8 mouse cellular contexts compared by ENCODE assay signal in the genomic region with DNA sequence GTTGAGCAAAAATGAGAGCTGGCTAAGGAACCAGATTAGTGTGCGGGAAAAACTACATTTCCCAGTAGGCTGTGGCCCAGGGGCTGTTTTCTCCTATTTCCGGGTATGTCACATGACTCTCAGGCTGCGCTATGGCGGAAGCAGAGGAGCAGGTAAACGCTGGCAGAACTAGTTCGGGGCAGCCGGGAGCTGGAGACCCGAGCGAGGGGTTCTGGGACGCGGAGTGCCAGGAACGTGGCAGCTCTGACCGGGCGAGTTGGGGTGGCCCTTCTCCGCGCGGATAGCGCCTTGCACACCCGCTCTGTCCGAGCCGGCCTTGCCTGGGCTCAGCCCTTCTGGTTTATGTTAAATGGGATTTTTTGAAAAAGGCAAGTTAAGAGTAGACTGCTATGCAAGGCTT. TPM values are rescaled to one million over a fixed set of nuclear protein-coding genes. Genes with fewer than 3 reads are reported as not detected.
DNase-seq lines count a peak whose midpoint lies in the region; ATAC-seq and TF ChIP-seq lines count a peak whose summit lies in the region.

A gene (plus strand): TSS at position 102 of the 400 bp plus-strand sequence.

- 1% methylated on average over 21 of the region's 21 CpGs for WGBS in forebrain, embryonic 15.5 days
- under 1% methylated on average over 21 of the region's 21 CpGs for WGBS in lung, adult 2 months

- H3K27me3 ChIP-seq in forebrain, embryonic 15.5 days, result no peaks in the 10 kb centered on the region

- in situ Hi-C loops in ES-E14 (cut with MboI; ENCODE audit: low sequenced_read_pairs in 2 of 2, unreplicated experiment in 2 of 2), result no loop called here

- peak within 1 kb of the TSS; percentile 79 to 92 for H3K4me3 ChIP-seq in ES-E14 (ENCODE audit: insufficient read depth in 1 of 2, low read depth in 1 of 2, low read length in 2 of 2, poor library complexity in 1 of 2, severe bottlenecking in 1 of 2)
- peak within 1 kb of the TSS; percentile 76 for H3K4me3 ChIP-seq in forebrain, embryonic 15.5 days
- H3K4me3 ChIP-seq in lung, adult 2 months (replicated peaks; ENCODE audit: extremely low read depth, low read depth, low read length), result peak within 1 kb of the TSS; percentile 99

- peaks cover 0 to 2% of the 10 kb centered on the region in 2 experiments; a peak in 1 of 4 replicates for H3K4me1 ChIP-seq in ES-E14 (ENCODE audit: control insufficient read depth in 2 of 2, insufficient read depth in 2 of 2, low read length in 2 of 2, poor library complexity in 1 of 2)
- H3K4me1 ChIP-seq in forebrain, embryonic 15.5 days, result peaks cover 10% of the 10 kb centered on the region
- peaks cover 3% of the 10 kb centered on the region for H3K4me1 ChIP-seq in lung, adult 2 months (ENCODE audit: control insufficient read depth, insufficient read depth, low read length)

- H3K4me2 ChIP-seq in forebrain, embryonic 15.5 days (replicated peaks), result peak within 1 kb of the TSS; percentile 52

- ATAC-seq in forebrain, embryonic 15.5 days (replicated peaks), result peak; percentile 100
- ATAC-seq in neutrophil, adult 5-6 weeks (ENCODE audit: extremely low read depth, insufficient number of reproducible peaks, low FRiP score, poor library complexity, severe bottlenecking), result peak; percentile 99

- 0 out of 2 replicates have a peak within 1 kb of the TSS, but pooled peaks have one; percentile 9 for H3K27ac ChIP-seq in ES-E14 (ENCODE audit: insufficient read depth, low read depth, low read length, poor library complexity, severe bottlenecking)
- peak within 1 kb of the TSS; percentile 66 for H3K27ac ChIP-seq in forebrain, embryonic 15.5 days (replicated peaks)

- peak; percentile 54; the same call in 1 of the 2 replicates for TF ChIP-seq POLR2A in lung, adult 2 months (IDR thresholded peaks at IDR 0.05; ENCODE audit: borderline replicate concordance, extremely low read depth, low read depth, low read length)

- no peaks in the 10 kb centered on the region for H3K36me3 ChIP-seq in ES-E14 (ENCODE audit: control insufficient read depth, insufficient read depth, low read length, poor library complexity, severe bottlenecking)
- H3K36me3 ChIP-seq in forebrain, embryonic 15.5 days, result no peaks in the 10 kb centered on the region

- TF ChIP-seq CTCF in lung, adult 2 months (IDR thresholded peaks at IDR 0.05; ENCODE audit: insufficient read depth, low read length), result no peak

- no peaks in the 10 kb centered on the region for H3K9me3 ChIP-seq in ES-E14 (ENCODE audit: control insufficient read depth, insufficient read depth, low read depth, low read length)
- H3K9me3 ChIP-seq in forebrain, embryonic 15.5 days, result no peaks in the 10 kb centered on the region

- H3K9ac ChIP-seq in ES-E14 (ENCODE audit: insufficient read depth, low read depth, low read length, poor library complexity, severe bottlenecking), result peak within 1 kb of the TSS; percentile 89
- H3K9ac ChIP-seq in forebrain, embryonic 15.5 days (replicated peaks), result peak within 1 kb of the TSS; percentile 91

- peak; percentile 67 for DNase-seq in ES-E14 (ENCODE audit: low read depth, low spot score)
- DNase-seq in cerebellum, adult 11-12 months, result peak; percentile 80
- DNase-seq in heart, postnatal 25 days (ENCODE audit: low spot score), result peak; percentile 48
- DNase-seq in layer of hippocampus, adult 18-20 months (ENCODE audit: low spot score in 2 of 2), result peak; percentile 79 to 92
- DNase-seq in lung, adult 2 months, result peak; percentile 69
- DNase-seq in thymus, adult 18-20 months, result peak; percentile 73 to 76

- intact Hi-C loops in heart, postnatal 25 days (cut with DNase I), result no loop called here

TF ChIP-seq in ES-E14, 5 proteins besides CTCF, POLR2A, EP300 and RAD21:
- no peak for TF ChIP-seq ZC3H11A (IDR thresholded peaks at IDR 0.05; ENCODE audit: borderline replicate concordance, low read depth, low read length)
- TF ChIP-seq HCFC1 (IDR thresholded peaks at IDR 0.05; ENCODE audit: borderline replicate concordance, insufficient read depth, low read length), result peak; percentile 98
- TF ChIP-seq ZNF384 (IDR thresholded peaks at IDR 0.05; ENCODE audit: low read depth, low read length), result no peak
- TF ChIP-seq CHD2 (IDR thresholded peaks at IDR 0.05; ENCODE audit: low read depth, low read length), result no peak
- no peak for TF ChIP-seq MAFK (IDR thresholded peaks at IDR 0.05; ENCODE audit: insufficient read depth, low read depth, low read length)

RNA-seq across cellular contexts. Expression of the gene that starts here (rescaled TPM):
- total RNA-seq in ES-E14 (2012; rRNA removed), result 52.4 and 53.8 TPM in 2 replicates
- 121 and 126 TPM in 2 replicates for polyA plus RNA-seq in forebrain, embryonic 15.5 days (2015; fragmentation: Nextera tagmentation; extraction: Ambion mirVana)
- total RNA-seq in heart, postnatal 25 days (2021), result 10 to 100 TPM; 29.7 to 32.5 TPM
- total RNA-seq in layer of hippocampus, adult 18-20 months (2021), result 100 to 1,000 TPM; 152 to 154 TPM
- 10.7 and 16.1 TPM in 2 replicates for polyA plus RNA-seq in lung, adult 2 months (2012; rRNA removed)
- 63.0 and 69.6 TPM in 2 replicates for total RNA-seq in neutrophil, adult 5-6 weeks (2017)

Comparison
In these comparisons a context has a peak if more than half of its experiments do, and no peak if none do; other contexts are left out.
1. Peak in every context shown above with its lines: DNase-seq, ATAC-seq, H3K4me3 ChIP-seq and H3K27ac ChIP-seq.